Mouse (Mus musculus): ENCODE results near the gene Nras. TPM values are rescaled to one million over a fixed set of nuclear protein-coding genes. Genes with fewer than 3 reads are reported as not detected.

Nras gene
- total and polyA plus RNA-seq, 3 experiments: 6.3 to 146 (median 132) TPM

GRCm38 (mm10) chr3:103101194-103101593 lies 43.1 kb downstream of the Nras start:
- Histone ChIP-seq H3K27me3 (ENCODE audit: insufficient read depth, low read length) (peaks cover 13% of the 10 kb centered on the region), H3K4me3 (ENCODE audit: low read depth, low read length) (no peak overlapping the region), H3K9me3 (replicated peaks) (no peaks in the 10 kb centered on the region), H3K36me3 (replicated peaks) (no peaks in the 10 kb centered on the region), H3K4me1 (ENCODE audit: insufficient read depth, low read depth, low read length) (peaks cover 18% of the 10 kb centered on the region)
- no peak for ATAC-seq (ENCODE audit: extremely low read depth, insufficient number of reproducible peaks, low FRiP score, poor library complexity, severe bottlenecking)
- DNase-seq (ENCODE audit: low spot score): no peak
- TF ChIP-seq GATA2 (IDR thresholded peaks at IDR 0.05; ENCODE audit: borderline replicate concordance, low read depth, low read length) (no peak), POLR2AphosphoS5 (IDR thresholded peaks at IDR 0.05; ENCODE audit: insufficient replicate concordance, low read depth, low read length) (no peak)

- H3K27me3 ChIP-seq (ENCODE audit: insufficient read depth, low read length): peaks cover 13% of the 10 kb centered on the region
- no peaks in the 10 kb centered on the region for H3K36me3 ChIP-seq (replicated peaks)
- H3K9me3 ChIP-seq (replicated peaks): no peaks in the 10 kb centered on the region
- TF ChIP-seq TAL1 (conservative IDR thresholded peaks at IDR 0.05; ENCODE audit: low read depth, low read length): no peak
- no peak for TF ChIP-seq GATA1 (IDR thresholded peaks at IDR 0.05; ENCODE audit: borderline replicate concordance, low read length)
- no peak for TF ChIP-seq POLR2AphosphoS5 (IDR thresholded peaks at IDR 0.05; ENCODE audit: insufficient replicate concordance, low read depth, low read length)
- no peak for TF ChIP-seq CTCF (IDR thresholded peaks at IDR 0.05; ENCODE audit: low read depth, low read length)
- TF ChIP-seq GATA2 (IDR thresholded peaks at IDR 0.05; ENCODE audit: borderline replicate concordance, low read depth, low read length): no peak
- peak overlapping the region; percentile 86 for H3K4me3 ChIP-seq (ENCODE audit: low read depth, low read length)
- no peak for ATAC-seq (ENCODE audit: extremely low read depth, insufficient number of reproducible peaks, low FRiP score, poor library complexity, severe bottlenecking)
- H3K4me1 ChIP-seq (ENCODE audit: insufficient read depth, low read depth, low read length): peaks cover 18% of the 10 kb centered on the region
- peak; percentile 15 for DNase-seq (ENCODE audit: low spot score)
Measured at GRCm38 (mm10) chr3:103101909-103102308, 43.8 kb downstream of the Nras start.

- H3K9me3 ChIP-seq (replicated peaks): no peaks in the 10 kb centered on the region
- peaks cover 18% of the 10 kb centered on the region for H3K4me1 ChIP-seq (ENCODE audit: insufficient read depth, low read depth, low read length)
- TF ChIP-seq GATA1 (IDR thresholded peaks at IDR 0.05; ENCODE audit: borderline replicate concordance, low read length): no peak
- TF ChIP-seq CTCF (IDR thresholded peaks at IDR 0.05; ENCODE audit: low read depth, low read length): no peak
- TF ChIP-seq TAL1 (conservative IDR thresholded peaks at IDR 0.05; ENCODE audit: low read depth, low read length): no peak
- TF ChIP-seq POLR2AphosphoS5 (IDR thresholded peaks at IDR 0.05; ENCODE audit: insufficient replicate concordance, low read depth, low read length): no peak
- TF ChIP-seq GATA2 (IDR thresholded peaks at IDR 0.05; ENCODE audit: borderline replicate concordance, low read depth, low read length): no peak
- H3K4me3 ChIP-seq (ENCODE audit: low read depth, low read length): peak within 1 kb of the TSS; percentile 86
- DNase-seq (ENCODE audit: low spot score) (peak; percentile 91), ATAC-seq (ENCODE audit: extremely low read depth, insufficient number of reproducible peaks, low FRiP score, poor library complexity, severe bottlenecking) (peak; percentile 97)
- H3K27me3 ChIP-seq (ENCODE audit: insufficient read depth, low read length): peaks cover 10% of the 10 kb centered on the region
- H3K36me3 ChIP-seq (replicated peaks): no peaks in the 10 kb centered on the region
Measured at GRCm38 (mm10) chr3:103102454-103103390, 44.6 kb downstream of the Nras start, which contains the start of gene Dennd2c. TSS of gene Dennd2c (plus strand) at chr3:103102604.

GRCm38 (mm10) chr3:103107565-103108240 lies 49.6 kb downstream of the Nras start:
- no peak for TF ChIP-seq TAL1 (conservative IDR thresholded peaks at IDR 0.05; ENCODE audit: low read depth, low read length)
- no peak for TF ChIP-seq GATA1 (IDR thresholded peaks at IDR 0.05; ENCODE audit: borderline replicate concordance, low read length)
- no peak for TF ChIP-seq GATA2 (IDR thresholded peaks at IDR 0.05; ENCODE audit: borderline replicate concordance, low read depth, low read length)
- no peak for TF ChIP-seq POLR2AphosphoS5 (IDR thresholded peaks at IDR 0.05; ENCODE audit: insufficient replicate concordance, low read depth, low read length)
- no peak for TF ChIP-seq CTCF (IDR thresholded peaks at IDR 0.05; ENCODE audit: low read depth, low read length)
- Histone ChIP-seq H3K9me3 (replicated peaks) (no peaks in the 10 kb centered on the region), H3K4me1 (ENCODE audit: insufficient read depth, low read depth, low read length) (peaks cover 10% of the 10 kb centered on the region), H3K27me3 (ENCODE audit: insufficient read depth, low read length) (no peaks in the 10 kb centered on the region), H3K36me3 (replicated peaks) (no peaks in the 10 kb centered on the region), H3K4me3 (ENCODE audit: low read depth, low read length) (no peak overlapping the region)
- DNase-seq (ENCODE audit: low spot score): no peak
- no peak for ATAC-seq (ENCODE audit: extremely low read depth, insufficient number of reproducible peaks, low FRiP score, poor library complexity, severe bottlenecking)

- TF ChIP-seq POLR2AphosphoS5 (IDR thresholded peaks at IDR 0.05; ENCODE audit: insufficient replicate concordance, low read depth, low read length) (no peak), GATA1 (IDR thresholded peaks at IDR 0.05; ENCODE audit: borderline replicate concordance, low read length) (no peak), TAL1 (conservative IDR thresholded peaks at IDR 0.05; ENCODE audit: low read depth, low read length) (no peak), CTCF (IDR thresholded peaks at IDR 0.05; ENCODE audit: low read depth, low read length) (no peak), GATA2 (IDR thresholded peaks at IDR 0.05; ENCODE audit: borderline replicate concordance, low read depth, low read length) (no peak)
- DNase-seq (ENCODE audit: low spot score) (peak; percentile 14), ATAC-seq (ENCODE audit: extremely low read depth, insufficient number of reproducible peaks, low FRiP score, poor library complexity, severe bottlenecking) (no peak; the same call in 1 of the 2 replicates)
- Histone ChIP-seq H3K4me1 (ENCODE audit: insufficient read depth, low read depth, low read length) (peaks cover 7% of the 10 kb centered on the region), H3K9me3 (replicated peaks) (no peaks in the 10 kb centered on the region), H3K4me3 (ENCODE audit: low read depth, low read length) (no peak overlapping the region), H3K27me3 (ENCODE audit: insufficient read depth, low read length) (no peaks in the 10 kb centered on the region), H3K36me3 (replicated peaks) (no peaks in the 10 kb centered on the region)
Measured at GRCm38 (mm10) chr3:103112216-103112615, 54.1 kb downstream of the Nras start.

Other genes starting within 250 kb of the Nras start
- not detected in 2 replicates for gene Sycp1, start 122.2 kb upstream of the Nras start, total RNA-seq (2014; fragmentation: Nextera tagmentation)
- gene Sycp1, start 122.2 kb upstream of the Nras start, total RNA-seq (2017): 0.06 and 0.22 TPM in 2 replicates
- not detected in 2 replicates for gene Sycp1, start 122.2 kb upstream of the Nras start, polyA plus RNA-seq (2012)
- gene Nr1h5, start 94.2 kb upstream of the Nras start, total RNA-seq (2014; fragmentation: Nextera tagmentation): not detected in 2 replicates
- gene Nr1h5, start 94.2 kb upstream of the Nras start, total RNA-seq (2017): not detected in 2 replicates
- not detected in 2 replicates for gene Nr1h5, start 94.2 kb upstream of the Nras start, polyA plus RNA-seq (2012)
- gene Sike1, start 62.6 kb upstream of the Nras start, total RNA-seq (2014; fragmentation: Nextera tagmentation): 32.0 and 43.6 TPM in 2 replicates
- gene Sike1, start 62.6 kb upstream of the Nras start, total RNA-seq (2017): 36.4 and 39.8 TPM in 2 replicates
- 2.7 and 3.8 TPM in 2 replicates for gene Sike1, start 62.6 kb upstream of the Nras start, polyA plus RNA-seq (2012)
- gene Csde1, start 37.9 kb upstream of the Nras start, total RNA-seq (2014; fragmentation: Nextera tagmentation): 459 and 468 TPM in 2 replicates
- 384 and 537 TPM in 2 replicates for gene Csde1, start 37.9 kb upstream of the Nras start, total RNA-seq (2017)
- 8.5 and 12.6 TPM in 2 replicates for gene Csde1, start 37.9 kb upstream of the Nras start, polyA plus RNA-seq (2012)
- not detected in 2 replicates for gene Ampd1, start 15.7 kb downstream of the Nras start, total RNA-seq (2014; fragmentation: Nextera tagmentation)
- 0.23 and 0.49 TPM in 2 replicates for gene Ampd1, start 15.7 kb downstream of the Nras start, total RNA-seq (2017)
- not detected in 2 replicates for gene Ampd1, start 15.7 kb downstream of the Nras start, polyA plus RNA-seq (2012)
- gene Dennd2c, start 44.3 kb downstream of the Nras start, total RNA-seq (2014; fragmentation: Nextera tagmentation): 6.0 and 14.1 TPM in 2 replicates
- gene Dennd2c, start 44.3 kb downstream of the Nras start, total RNA-seq (2017): 5.3 and 7.2 TPM in 2 replicates
- 0.23 and 0.35 TPM in 2 replicates for gene Dennd2c, start 44.3 kb downstream of the Nras start, polyA plus RNA-seq (2012)
- 132 and 147 TPM in 2 replicates for gene Bcas2, start 113.4 kb downstream of the Nras start, total RNA-seq (2014; fragmentation: Nextera tagmentation)
- 247 and 292 TPM in 2 replicates for gene Bcas2, start 113.4 kb downstream of the Nras start, total RNA-seq (2017)
- gene Bcas2, start 113.4 kb downstream of the Nras start, polyA plus RNA-seq (2012): 110 and 113 TPM in 2 replicates
- 188 and 278 TPM in 2 replicates for gene Trim33, start 221.0 kb downstream of the Nras start, total RNA-seq (2014; fragmentation: Nextera tagmentation)
- 93.7 and 103 TPM in 2 replicates for gene Trim33, start 221.0 kb downstream of the Nras start, total RNA-seq (2017)
- gene Trim33, start 221.0 kb downstream of the Nras start, polyA plus RNA-seq (2012): 7.7 and 7.9 TPM in 2 replicates

Measured in G1E (cell line).